Mouse (Mus musculus) liver, embryonic 16.5 days (tissue): ENCODE data around the gene Phf21a. TPM values are rescaled to one million over a fixed set of nuclear protein-coding genes. Genes with fewer than 3 reads are reported as not detected.

ENCODE experiments used
- ATAC-seq: fragments of 200-750 bp; cut with Nextera tagmentation; 2 replicates; pipeline ENCODE4 v1.8.0; 2017; ENCODE audit warnings: low read depth, mild to moderate bottlenecking, moderate number of reproducible peaks, moderate library complexity
- H3K27ac ChIP-seq: fragments of 300-500 bp; sonication (generic); 2 replicates; pipeline ENCODE4 v1.5.1; 2014; ENCODE audit warnings: mild to moderate bottlenecking, low read length
- H3K27me3 ChIP-seq: fragments of 300-500 bp; sonication (generic); 2 replicates; pipeline ENCODE4 v1.6.1; 2014; ENCODE audit warnings: low read depth, low read length, mixed read lengths; ENCODE audit not compliant: control insufficient read depth, insufficient read depth
- H3K36me3 ChIP-seq: fragments of 300-500 bp; sonication (generic); 2 replicates; pipeline ENCODE4 v1.6.1; 2014; ENCODE audit warnings: mild to moderate bottlenecking; ENCODE audit not compliant: control insufficient read depth, insufficient read depth
- H3K4me1 ChIP-seq: fragments of 300-500 bp; sonication (generic); 2 replicates; pipeline ENCODE4 v1.6.1; 2014; ENCODE audit warnings: low read depth, low read length, mixed read lengths; ENCODE audit not compliant: control insufficient read depth
- H3K4me2 ChIP-seq: fragments of 300-500 bp; sonication (generic); 2 replicates; pipeline ENCODE4 v1.6.1; 2014; ENCODE audit warnings: low read depth, low read length, mixed read lengths
- H3K4me3 ChIP-seq: fragments of 300-500 bp; sonication (generic); 2 replicates; pipeline ENCODE4 v1.5.1; 2014; ENCODE audit warnings: low read depth, mild to moderate bottlenecking, low read length
- H3K9ac ChIP-seq: fragments of 300-500 bp; sonication (generic); 2 replicates; pipeline ENCODE4 v1.6.1; 2014; ENCODE audit warnings: low read depth, low read length
- H3K9me3 ChIP-seq: fragments of 300-500 bp; sonication (generic); replicated peaks from 2 replicates; pipeline ENCODE4 v1.6.1; 2016; ENCODE audit warnings: low read length; ENCODE audit not compliant: control insufficient read depth
- WGBS: fragments of 180-500 bp; shearing (Covaris S2); extraction: QIAGEN DNeasy Blood & Tissue Kit; methylation state at CpG from one replicate; pipeline ENCODE4 v1.1.7; 2014; ENCODE audit not compliant: insufficient replicate concordance; 5-methylcytosine and 5-hydroxymethylcytosine counted together
- polyA plus RNA-seq: library from polyadenylated mRNA; unstranded; fragments of >200 nt; fragmentation: Nextera tagmentation; extraction: Ambion mirVana; gene quantifications from 2 replicates; pipeline ENCODE4 v1.2.1, GENCODE M21; 2015

Phf21a gene
- polyA plus RNA-seq, 1 experiment from 2014 or later, result 2.8 TPM

DNA sequence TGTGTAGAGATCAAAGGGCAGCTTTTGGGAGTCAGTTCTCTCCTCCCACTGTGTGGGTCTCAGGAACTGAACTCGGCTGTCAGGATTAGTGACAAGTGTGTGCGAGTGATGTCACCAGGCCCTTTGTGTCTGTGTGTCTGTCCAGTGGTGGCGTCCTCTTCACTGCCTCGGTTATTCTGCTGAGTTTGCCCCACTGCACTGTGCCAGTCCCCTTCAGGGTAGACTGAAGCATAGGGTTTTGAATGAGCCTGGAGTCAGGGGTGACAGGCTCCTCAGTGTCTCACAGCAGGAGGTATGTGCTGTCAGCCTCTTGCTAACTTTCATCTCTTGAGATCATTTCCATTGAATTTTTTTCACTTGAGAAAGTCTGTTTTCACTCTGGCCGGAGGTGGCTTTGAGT is 260.5 kb downstream of the Phf21a start:
- no peak overlapping the region for H3K27ac ChIP-seq
- H3K36me3 ChIP-seq, result no peaks in the 10 kb centered on the region
- ATAC-seq, result no peak
- WGBS, result 66% methylated on average over 5 of the region's 5 CpGs
- H3K27me3 ChIP-seq, result no peaks in the 10 kb centered on the region
- H3K4me3 ChIP-seq, result no peak overlapping the region
- H3K4me1 ChIP-seq, result no peaks in the 10 kb centered on the region; the same call in 1 of the 2 replicates
- no peak overlapping the region for H3K9ac ChIP-seq
- no peak overlapping the region for H3K4me2 ChIP-seq
- no peaks in the 10 kb centered on the region for H3K9me3 ChIP-seq

DNA sequence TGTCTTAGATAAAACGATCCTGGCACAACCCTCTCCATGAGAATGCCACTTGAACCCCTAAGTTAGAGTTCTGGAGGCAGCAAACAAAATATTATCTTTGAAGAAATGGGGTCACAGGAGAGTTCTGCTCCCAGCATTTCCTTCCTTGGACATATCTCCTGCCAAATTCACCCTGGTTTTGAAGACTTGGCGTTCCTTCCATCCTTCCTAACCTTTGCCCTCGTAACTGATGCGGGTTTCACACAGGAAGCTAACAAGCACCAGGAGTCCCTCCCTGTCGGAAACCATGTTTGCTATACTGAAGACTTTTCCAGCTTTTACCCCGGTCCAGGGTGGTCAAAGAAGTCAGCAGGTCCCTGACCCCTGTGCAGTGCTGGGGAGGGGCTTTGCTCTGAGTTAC is 261.3 kb downstream of the Phf21a start:
- Histone ChIP-seq H3K9me3 (no peaks in the 10 kb centered on the region), H3K4me2 (no peak overlapping the region), H3K4me3 (no peak overlapping the region), H3K36me3 (no peaks in the 10 kb centered on the region), H3K27ac (no peak overlapping the region), H3K4me1 (no peaks in the 10 kb centered on the region; the same call in 1 of the 2 replicates), H3K9ac (no peak overlapping the region), H3K27me3 (no peaks in the 10 kb centered on the region)
- 51% methylated on average over 6 of the region's 6 CpGs for WGBS
- no peak for ATAC-seq

DNA sequence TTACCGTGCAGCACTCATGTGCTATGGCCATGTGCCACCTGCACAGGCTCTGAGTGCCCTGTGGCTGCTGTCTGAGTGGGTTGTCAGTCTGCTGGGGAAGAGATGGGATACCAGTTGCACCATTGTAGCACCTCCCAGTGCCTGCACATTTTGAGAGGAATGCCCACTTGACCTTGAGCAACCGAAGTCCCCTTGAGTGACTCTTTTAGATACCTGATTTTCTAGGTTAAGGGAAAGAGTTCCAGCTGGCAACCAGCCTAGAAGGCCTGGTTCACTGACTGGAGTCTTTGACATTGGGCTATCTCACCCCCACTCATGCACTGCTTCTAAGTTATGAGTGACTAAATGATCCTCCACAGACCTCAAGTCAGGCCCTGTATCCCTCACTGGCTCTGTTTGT is 266.4 kb downstream of the Phf21a start:
- Histone ChIP-seq H3K4me2 (no peak overlapping the region), H3K9me3 (no peaks in the 10 kb centered on the region), H3K4me3 (no peak overlapping the region), H3K27ac (no peak overlapping the region), H3K27me3 (no peaks in the 10 kb centered on the region), H3K4me1 (no peaks in the 10 kb centered on the region), H3K36me3 (no peaks in the 10 kb centered on the region), H3K9ac (no peak overlapping the region)
- ATAC-seq, result no peak
- 65% methylated on average over 2 of the region's 2 CpGs for WGBS

DNA sequence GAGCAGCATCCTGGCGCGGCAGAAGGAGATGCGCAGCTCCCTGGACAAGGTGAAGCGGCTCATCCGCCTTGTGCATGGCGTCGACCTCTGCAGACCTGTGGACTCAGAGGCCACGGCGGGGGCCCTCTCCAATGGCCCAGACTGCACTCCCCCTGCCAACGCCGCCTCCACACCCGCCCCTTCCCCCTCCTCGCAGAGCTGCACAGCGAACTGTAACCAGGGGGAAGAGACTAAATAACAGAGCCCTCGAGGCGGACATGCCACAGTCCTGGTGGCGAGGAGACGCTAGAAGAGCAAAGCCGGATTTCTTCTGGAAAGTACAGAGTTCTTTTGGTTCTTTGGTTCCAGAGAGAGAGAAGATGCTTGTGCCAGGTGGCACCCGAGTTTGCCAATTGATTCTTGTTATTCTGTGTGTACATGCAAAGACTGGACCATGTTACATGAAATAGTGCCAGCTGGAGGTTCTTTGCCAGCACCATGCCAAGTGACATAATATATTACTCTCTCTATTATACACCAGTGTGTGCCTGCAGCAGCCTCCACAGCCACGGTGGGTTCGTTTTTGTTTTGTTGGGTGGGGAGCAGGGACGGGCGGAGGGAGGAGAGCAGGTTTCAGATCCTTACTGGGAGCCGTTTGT is 267.4 kb downstream of the Phf21a start:
- Histone ChIP-seq H3K4me2 (no peak overlapping the region), H3K9ac (no peak overlapping the region), H3K36me3 (no peaks in the 10 kb centered on the region), H3K4me3 (no peak overlapping the region), H3K27me3 (no peaks in the 10 kb centered on the region), H3K4me1 (no peaks in the 10 kb centered on the region), H3K9me3 (no peaks in the 10 kb centered on the region), H3K27ac (no peak overlapping the region)
- no peak for ATAC-seq
- 72% methylated on average over 25 of the region's 25 CpGs for WGBS

DNA sequence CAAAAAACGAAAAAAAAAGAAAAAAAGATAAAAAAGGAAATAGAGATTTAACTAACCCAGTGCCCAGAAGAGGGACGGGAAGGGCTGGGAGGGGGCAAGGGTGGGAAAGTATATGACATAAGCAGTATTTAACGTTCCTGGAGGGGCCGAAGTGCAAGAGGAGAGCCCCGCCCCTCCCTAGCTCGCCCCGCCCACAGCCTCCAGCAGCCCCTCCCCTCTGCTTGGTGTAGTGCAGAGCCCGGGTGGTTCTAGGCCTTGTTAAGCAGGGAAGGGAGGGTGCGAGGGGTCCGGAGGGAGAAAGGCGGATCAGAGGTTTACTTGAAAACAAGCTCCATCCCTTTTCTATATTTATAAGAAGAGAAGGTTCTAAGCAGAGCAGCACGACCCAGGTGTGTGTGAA is 268.0 kb downstream of the Phf21a start:
- ATAC-seq, result peak; percentile 71; the same call in 1 of the 2 replicates
- H3K9me3 ChIP-seq, result no peaks in the 10 kb centered on the region
- H3K36me3 ChIP-seq, result no peaks in the 10 kb centered on the region
- no peaks in the 10 kb centered on the region for H3K4me1 ChIP-seq
- WGBS, result 19% methylated on average over 12 of the region's 12 CpGs
- no peaks in the 10 kb centered on the region for H3K27me3 ChIP-seq
- no peak overlapping the region for H3K9ac ChIP-seq
- H3K27ac ChIP-seq, result no peak overlapping the region
- H3K4me3 ChIP-seq, result no peak overlapping the region
- no peak overlapping the region for H3K4me2 ChIP-seq

DNA sequence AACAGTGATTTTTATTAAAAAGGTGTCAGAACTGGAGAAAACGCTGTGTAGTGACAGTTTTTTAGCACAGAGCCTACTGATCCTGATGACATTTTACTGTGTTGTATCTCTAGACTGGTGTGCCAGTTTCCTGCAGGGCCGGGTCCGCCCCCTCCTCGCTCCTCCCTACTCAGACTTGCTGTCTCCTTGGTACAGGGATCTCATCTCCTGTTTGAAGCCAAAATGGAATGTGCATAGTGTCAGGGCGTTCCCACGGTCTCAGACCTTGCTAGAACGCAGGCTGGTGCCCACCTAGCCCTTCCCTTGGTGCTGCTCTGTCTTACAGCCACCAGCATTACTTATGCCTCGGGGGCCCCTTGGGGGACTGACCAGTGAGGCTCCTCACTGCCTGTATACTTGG is 268.9 kb downstream of the Phf21a start:
- Histone ChIP-seq H3K27me3 (no peaks in the 10 kb centered on the region), H3K27ac (no peak overlapping the region), H3K4me2 (no peak overlapping the region), H3K4me1 (no peaks in the 10 kb centered on the region), H3K9me3 (no peaks in the 10 kb centered on the region), H3K9ac (no peak overlapping the region), H3K4me3 (no peak overlapping the region), H3K36me3 (no peaks in the 10 kb centered on the region)
- 70% methylated on average over 8 of the region's 8 CpGs for WGBS
- no peak for ATAC-seq

DNA sequence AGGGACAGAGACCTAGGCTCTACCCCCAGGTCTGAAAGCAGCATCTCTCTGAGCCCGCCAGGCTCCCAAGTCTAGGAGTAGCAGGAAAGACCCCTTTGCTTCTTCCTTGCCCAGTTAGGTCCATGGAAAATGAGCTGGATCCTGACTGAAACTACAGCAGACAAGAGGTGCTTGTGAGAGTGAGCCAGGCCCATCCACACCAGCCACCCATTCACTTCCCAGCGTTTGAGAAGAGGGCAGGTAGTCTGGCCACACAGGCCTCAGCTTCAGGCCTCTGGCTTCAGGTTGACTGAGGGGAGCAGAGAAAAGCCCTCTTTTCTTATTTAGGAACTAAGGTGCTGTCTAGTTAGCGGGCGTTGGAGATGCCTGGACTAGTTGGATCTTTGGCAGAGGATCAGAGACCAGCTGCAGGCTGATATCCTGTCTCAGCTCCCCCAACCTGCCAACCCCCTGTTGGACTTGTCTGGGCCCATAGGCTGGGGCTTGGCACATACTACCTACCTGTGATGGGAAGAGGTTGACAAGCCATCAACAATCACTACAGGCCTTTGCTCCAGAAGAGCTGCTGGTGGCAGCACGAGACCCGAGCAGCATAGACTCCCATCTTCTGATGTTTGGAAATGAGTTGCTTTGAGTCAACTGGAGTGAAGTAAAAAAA is 269.8 kb downstream of the Phf21a start:
- Histone ChIP-seq H3K9ac (no peak overlapping the region), H3K27ac (no peak overlapping the region), H3K27me3 (no peaks in the 10 kb centered on the region), H3K9me3 (no peaks in the 10 kb centered on the region), H3K4me3 (no peak overlapping the region), H3K4me2 (no peak overlapping the region), H3K36me3 (no peaks in the 10 kb centered on the region), H3K4me1 (no peaks in the 10 kb centered on the region; the same call in 1 of the 2 replicates)
- no peak for ATAC-seq
- WGBS, result 75% methylated on average over 6 of the region's 6 CpGs

DNA sequence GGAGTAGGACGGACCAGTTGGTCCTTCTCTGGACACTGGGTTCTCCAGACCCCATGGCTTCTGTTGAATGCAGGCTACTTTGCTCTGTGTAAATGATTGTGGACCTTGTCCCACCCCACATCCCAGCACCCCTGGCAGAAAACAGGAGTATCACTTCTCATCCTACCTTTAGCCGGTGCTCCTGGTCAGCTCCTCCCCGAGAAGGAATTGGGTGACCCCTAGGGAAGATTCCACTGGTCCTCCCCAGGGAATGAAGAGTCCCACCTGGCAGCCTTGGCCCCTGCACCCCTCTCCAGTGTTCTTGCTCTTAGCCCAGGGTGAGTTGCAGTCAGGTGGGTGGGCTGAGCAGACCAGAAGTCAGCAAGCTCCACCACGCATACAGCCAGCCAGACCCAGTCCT is 271.2 kb downstream of the Phf21a start:
- H3K4me2 ChIP-seq, result no peak overlapping the region
- no peak overlapping the region for H3K9ac ChIP-seq
- H3K27me3 ChIP-seq, result no peaks in the 10 kb centered on the region; the same call in 1 of the 2 replicates
- no peak overlapping the region for H3K27ac ChIP-seq
- WGBS, result 73% methylated on average over 4 of the region's 4 CpGs
- H3K9me3 ChIP-seq, result no peaks in the 10 kb centered on the region
- no peaks in the 10 kb centered on the region; the same call in 1 of the 2 replicates for H3K4me1 ChIP-seq
- H3K4me3 ChIP-seq, result no peak overlapping the region
- ATAC-seq, result no peak
- no peaks in the 10 kb centered on the region for H3K36me3 ChIP-seq

DNA sequence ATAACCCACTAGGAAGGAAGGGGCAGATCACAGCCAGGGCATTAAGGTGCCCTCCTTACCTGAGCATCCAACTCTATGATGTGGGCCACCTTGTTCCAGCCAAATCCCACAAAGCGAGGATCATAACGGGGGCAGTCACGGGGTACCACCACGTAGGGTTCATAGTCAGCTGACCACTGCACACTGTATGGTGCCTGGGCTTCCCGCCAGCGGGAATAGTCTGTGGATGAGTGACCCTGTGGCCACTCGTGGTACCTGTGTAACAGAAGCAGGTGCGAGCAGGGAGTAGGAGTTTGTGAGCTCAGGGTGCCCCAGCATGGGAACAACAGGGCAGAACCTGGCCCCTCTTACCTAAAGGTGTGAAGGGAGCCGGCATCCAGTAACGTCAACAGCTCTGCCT is 272.7 kb downstream of the Phf21a start:
- ATAC-seq, result no peak
- no peaks in the 10 kb centered on the region; the same call in 1 of the 2 replicates for H3K4me1 ChIP-seq
- H3K27ac ChIP-seq, result no peak overlapping the region
- no peaks in the 10 kb centered on the region for H3K9me3 ChIP-seq
- 74% methylated on average over 10 of the region's 10 CpGs for WGBS
- H3K4me3 ChIP-seq, result no peak overlapping the region
- H3K9ac ChIP-seq, result no peak overlapping the region
- no peak overlapping the region for H3K4me2 ChIP-seq
- H3K36me3 ChIP-seq, result no peaks in the 10 kb centered on the region
- H3K27me3 ChIP-seq, result peaks cover 15% of the 10 kb centered on the region
